Mouse (Mus musculus) heart, embryonic 15.5 days (tissue): Measurements from ENCODE around the gene Usp44. TPM values are rescaled to one million over a fixed set of nuclear protein-coding genes. Genes with fewer than 3 reads are reported as not detected.

Source experiments
- ATAC-seq: fragments of 200-750 bp; cut with Nextera tagmentation; replicated peaks from 2 replicates; pipeline ENCODE4 v1.8.0; 2017; ENCODE audit warnings: low read depth, moderate TSS enrichment; ENCODE audit not compliant: insufficient number of reproducible peaks, insufficient read depth, low FRiP score
- H3K27ac ChIP-seq: fragments of 300-500 bp; sonication (generic); 2 replicates; pipeline ENCODE4 v1.5.1; 2015; ENCODE audit warnings: mild to moderate bottlenecking, inconsistent platforms
- H3K27me3 ChIP-seq: fragments of 300-500 bp; sonication (generic); 2 replicates; pipeline ENCODE4 v1.6.1; 2015; ENCODE audit warnings: inconsistent platforms
- H3K36me3 ChIP-seq: fragments of 300-500 bp; sonication (generic); 2 replicates; pipeline ENCODE4 v1.6.1; 2015; ENCODE audit warnings: mild to moderate bottlenecking, inconsistent platforms
- H3K4me1 ChIP-seq: fragments of 300-500 bp; sonication (generic); replicated peaks from 2 replicates; pipeline ENCODE4 v1.6.1; 2015; ENCODE audit warnings: inconsistent platforms
- H3K4me2 ChIP-seq: fragments of 300-500 bp; sonication (generic); 2 replicates; pipeline ENCODE4 v1.6.1; 2015; ENCODE audit warnings: inconsistent platforms, mild to moderate bottlenecking, moderate library complexity
- H3K4me3 ChIP-seq: fragments of 300-500 bp; sonication (generic); 2 replicates; pipeline ENCODE4 v1.5.1; 2015; ENCODE audit warnings: mild to moderate bottlenecking, inconsistent platforms
- H3K9ac ChIP-seq: fragments of 300-500 bp; sonication (generic); 2 replicates; pipeline ENCODE4 v1.6.1; 2015; ENCODE audit warnings: mild to moderate bottlenecking, inconsistent platforms
- H3K9me3 ChIP-seq: fragments of 300-500 bp; sonication (generic); replicated peaks from 2 replicates; pipeline ENCODE4 v1.6.1; 2016; ENCODE audit warnings: inconsistent platforms
- WGBS: fragments of 180-500 bp; shearing (Covaris S2); methylation state at CpG from one replicate; pipeline ENCODE4 v1.1.7; 2015; ENCODE audit warnings: mixed read lengths; 5-methylcytosine and 5-hydroxymethylcytosine counted together
- polyA plus RNA-seq: library from polyadenylated mRNA; unstranded; fragments of >200 nt; fragmentation: Nextera tagmentation; extraction: Ambion mirVana; gene quantifications from 2 replicates; pipeline ENCODE4 v1.2.1, GENCODE M21; 2015

The Usp44 gene
- polyA plus RNA-seq, 1 experiment from 2014 or later = 0.08 TPM

GRCm38 (mm10) chr10:93889976-93890375 lies 58.6 kb downstream of the Usp44 start:
- H3K4me2 ChIP-seq = peak overlapping the region; percentile 78
- H3K9ac ChIP-seq = peak overlapping the region; percentile 91
- H3K36me3 ChIP-seq = peaks cover 13% of the 10 kb centered on the region
- no peaks in the 10 kb centered on the region for H3K9me3 ChIP-seq
- H3K27ac ChIP-seq = peak overlapping the region; percentile 90
- peaks cover 11% of the 10 kb centered on the region for H3K4me1 ChIP-seq
- peak overlapping the region; percentile 99 for H3K4me3 ChIP-seq
- H3K27me3 ChIP-seq = no peaks in the 10 kb centered on the region
- no peak for ATAC-seq
- 1% methylated on average over 22 of the region's 22 CpGs for WGBS

- H3K4me1 ChIP-seq = peaks cover 11% of the 10 kb centered on the region
- peak overlapping the region; percentile 78; the same call in 1 of the 2 replicates for H3K4me2 ChIP-seq
- no peaks in the 10 kb centered on the region for H3K9me3 ChIP-seq
- peaks cover 7% of the 10 kb centered on the region for H3K36me3 ChIP-seq
- no peak overlapping the region for H3K9ac ChIP-seq
- ATAC-seq = no peak
- no peaks in the 10 kb centered on the region for H3K27me3 ChIP-seq
- peak overlapping the region; percentile 99 for H3K4me3 ChIP-seq
- H3K27ac ChIP-seq = no peak overlapping the region
- WGBS = 73% methylated on average over 4 of the region's 4 CpGs
Observed at GRCm38 (mm10) chr10:93890565-93890964, 59.2 kb downstream of the Usp44 start.

- no peak overlapping the region for H3K4me3 ChIP-seq
- peaks cover 4% of the 10 kb centered on the region for H3K36me3 ChIP-seq
- no peaks in the 10 kb centered on the region for H3K9me3 ChIP-seq
- H3K9ac ChIP-seq = no peak overlapping the region
- no peak overlapping the region for H3K4me2 ChIP-seq
- no peak overlapping the region for H3K27ac ChIP-seq
- peaks cover 11% of the 10 kb centered on the region for H3K4me1 ChIP-seq
- WGBS = 94% methylated on average over 1 of the region's 1 CpGs
- no peaks in the 10 kb centered on the region for H3K27me3 ChIP-seq
- ATAC-seq = no peak
Observed at GRCm38 (mm10) chr10:93891031-93891430, 59.7 kb downstream of the Usp44 start.

GRCm38 (mm10) chr10:93892551-93892950 lies 61.2 kb downstream of the Usp44 start:
- H3K27me3 ChIP-seq = no peaks in the 10 kb centered on the region
- H3K9me3 ChIP-seq = no peaks in the 10 kb centered on the region
- no peak overlapping the region for H3K9ac ChIP-seq
- H3K4me3 ChIP-seq = no peak overlapping the region
- H3K4me1 ChIP-seq = peaks cover 11% of the 10 kb centered on the region
- no peak overlapping the region for H3K27ac ChIP-seq
- no peaks in the 10 kb centered on the region for H3K36me3 ChIP-seq
- no peak for ATAC-seq
- WGBS = 82% methylated on average over 4 of the region's 4 CpGs
- H3K4me2 ChIP-seq = no peak overlapping the region

- H3K9me3 ChIP-seq = no peaks in the 10 kb centered on the region
- WGBS = 64% methylated on average over 7 of the region's 7 CpGs
- no peak within 1 kb of the TSS for H3K9ac ChIP-seq
- H3K4me2 ChIP-seq = no peak within 1 kb of the TSS
- H3K4me1 ChIP-seq = no peaks in the 10 kb centered on the region
- H3K36me3 ChIP-seq = no peaks in the 10 kb centered on the region
- H3K4me3 ChIP-seq = no peak within 1 kb of the TSS
- no peak within 1 kb of the TSS for H3K27ac ChIP-seq
- no peak for ATAC-seq
- H3K27me3 ChIP-seq = no peaks in the 10 kb centered on the region
Observed at GRCm38 (mm10) chr10:93897043-93897646, 65.8 kb downstream of the Usp44 start, which contains the start of gene Metap2. Gene Metap2, minus strand, starts transcription at chr10:93897093.

GRCm38 (mm10) chr10:93899303-93899702 lies 67.9 kb downstream of the Usp44 start:
- Histone ChIP-seq H3K4me2 (no peak overlapping the region), H3K4me1 (no peaks in the 10 kb centered on the region), H3K36me3 (no peaks in the 10 kb centered on the region), H3K9me3 (no peaks in the 10 kb centered on the region), H3K4me3 (no peak overlapping the region), H3K27me3 (no peaks in the 10 kb centered on the region), H3K9ac (no peak overlapping the region), H3K27ac (no peak overlapping the region)
- WGBS = 59% methylated on average over 2 of the region's 2 CpGs
- no peak for ATAC-seq

- no peaks in the 10 kb centered on the region for H3K9me3 ChIP-seq
- no peak overlapping the region for H3K9ac ChIP-seq
- H3K27ac ChIP-seq = no peak overlapping the region
- WGBS = 65% methylated on average over 11 of the region's 11 CpGs
- H3K36me3 ChIP-seq = no peaks in the 10 kb centered on the region
- no peaks in the 10 kb centered on the region for H3K27me3 ChIP-seq
- no peaks in the 10 kb centered on the region for H3K4me1 ChIP-seq
- ATAC-seq = no peak
- no peak overlapping the region for H3K4me3 ChIP-seq
- H3K4me2 ChIP-seq = no peak overlapping the region
Observed at GRCm38 (mm10) chr10:93899907-93900306, 68.6 kb downstream of the Usp44 start.

- Histone ChIP-seq H3K9me3 (no peaks in the 10 kb centered on the region), H3K9ac (no peak overlapping the region), H3K36me3 (no peaks in the 10 kb centered on the region), H3K4me1 (no peaks in the 10 kb centered on the region), H3K4me3 (no peak overlapping the region), H3K4me2 (no peak overlapping the region), H3K27me3 (no peaks in the 10 kb centered on the region), H3K27ac (no peak overlapping the region)
- no peak for ATAC-seq
- WGBS = 54% methylated on average over 10 of the region's 10 CpGs
Observed at GRCm38 (mm10) chr10:93907376-93907775, 76.0 kb downstream of the Usp44 start.

Other genes with a start within 250 kb of the Usp44 start
- 60.5 and 69.9 TPM in 2 replicates for gene Snrpf, start 241.8 kb upstream of the Usp44 start, polyA plus RNA-seq
- 1.9 and 2.6 TPM in 2 replicates for gene Ntn4, start 190.9 kb upstream of the Usp44 start, polyA plus RNA-seq
- gene Metap2, start 65.5 kb downstream of the Usp44 start, polyA plus RNA-seq = 143 and 156 TPM in 2 replicates
- 23.6 and 24.5 TPM in 2 replicates for gene Vezt, start 204.3 kb downstream of the Usp44 start, polyA plus RNA-seq
- 2.1 and 2.3 TPM in 2 replicates for gene Fgd6, start 204.4 kb downstream of the Usp44 start, polyA plus RNA-seq